Mouse (Mus musculus): ENCODE measurements around the gene Pfdn6. TPM values are rescaled to one million over a fixed set of nuclear protein-coding genes. Genes with fewer than 3 reads are reported as not detected.

Gene Pfdn6
- total and polyA plus RNA-seq, 2 experiments from 2014 or later = 47.9 to 185 TPM

Other genes with a start within 250 kb of the Pfdn6 start
Only the 30 nearest of the 31 such genes appear.
- 90.1 and 100 TPM in 2 replicates for gene March2, start 221.7 kb downstream of the Pfdn6 start, total RNA-seq (2014; rRNA removed)
- gene March2, start 221.7 kb downstream of the Pfdn6 start, polyA plus RNA-seq (2015; fragmentation: Nextera tagmentation; extraction: Ambion mirVana) = 65.2 and 65.9 TPM in 2 replicates
- gene Rab11b, start 179.8 kb downstream of the Pfdn6 start, total RNA-seq (2014; rRNA removed) = 120 and 158 TPM in 2 replicates
- 607 and 619 TPM in 2 replicates for gene Rab11b, start 179.8 kb downstream of the Pfdn6 start, polyA plus RNA-seq (2015; fragmentation: Nextera tagmentation; extraction: Ambion mirVana)
- gene Angptl4, start 158.5 kb downstream of the Pfdn6 start, total RNA-seq (2014; rRNA removed) = 21.4 and 22.5 TPM in 2 replicates
- 27.5 and 33.5 TPM in 2 replicates for gene Angptl4, start 158.5 kb downstream of the Pfdn6 start, polyA plus RNA-seq (2015; fragmentation: Nextera tagmentation; extraction: Ambion mirVana)
- 19.8 and 38.4 TPM in 2 replicates for gene Kank3, start 129.8 kb downstream of the Pfdn6 start, total RNA-seq (2014; rRNA removed)
- gene Kank3, start 129.8 kb downstream of the Pfdn6 start, polyA plus RNA-seq (2015; fragmentation: Nextera tagmentation; extraction: Ambion mirVana) = 46.2 and 50.0 TPM in 2 replicates
- 348 and 379 TPM in 2 replicates for gene Rps28, start 115.8 kb downstream of the Pfdn6 start, total RNA-seq (2014; rRNA removed)
- 513 and 564 TPM in 2 replicates for gene Rps28, start 115.8 kb downstream of the Pfdn6 start, polyA plus RNA-seq (2015; fragmentation: Nextera tagmentation; extraction: Ambion mirVana)
- 211 and 345 TPM in 2 replicates for gene Ndufa7, start 115.8 kb downstream of the Pfdn6 start, total RNA-seq (2014; rRNA removed)
- gene Ndufa7, start 115.8 kb downstream of the Pfdn6 start, polyA plus RNA-seq (2015; fragmentation: Nextera tagmentation; extraction: Ambion mirVana) = 501 and 560 TPM in 2 replicates
- gene Cd320, start 97.3 kb downstream of the Pfdn6 start, total RNA-seq (2014; rRNA removed) = 24.4 and 26.7 TPM in 2 replicates
- 46.8 and 50.0 TPM in 2 replicates for gene Cd320, start 97.3 kb downstream of the Pfdn6 start, polyA plus RNA-seq (2015; fragmentation: Nextera tagmentation; extraction: Ambion mirVana)
- not detected in 2 replicates for gene Gm7029, start 66.5 kb downstream of the Pfdn6 start, total RNA-seq (2014; rRNA removed)
- gene Gm7029, start 66.5 kb downstream of the Pfdn6 start, polyA plus RNA-seq (2015; fragmentation: Nextera tagmentation; extraction: Ambion mirVana) = not detected in 2 replicates
- 4.3 and 5.0 TPM in 2 replicates for gene Kifc1, start 49.7 kb downstream of the Pfdn6 start, total RNA-seq (2014; rRNA removed)
- gene Kifc1, start 49.7 kb downstream of the Pfdn6 start, polyA plus RNA-seq (2015; fragmentation: Nextera tagmentation; extraction: Ambion mirVana) = 1.4 and 2.2 TPM in 2 replicates
- 0.22 and 0.33 TPM in 2 replicates for gene Platr17, start 35.2 kb downstream of the Pfdn6 start, total RNA-seq (2014; rRNA removed)
- 1.4 and 1.5 TPM in 2 replicates for gene Platr17, start 35.2 kb downstream of the Pfdn6 start, polyA plus RNA-seq (2015; fragmentation: Nextera tagmentation; extraction: Ambion mirVana)
- 52.3 and 55.7 TPM in 2 replicates for gene Daxx, start 30.9 kb downstream of the Pfdn6 start, total RNA-seq (2014; rRNA removed)
- 42.9 and 44.3 TPM in 2 replicates for gene Daxx, start 30.9 kb downstream of the Pfdn6 start, polyA plus RNA-seq (2015; fragmentation: Nextera tagmentation; extraction: Ambion mirVana)
- 41.4 and 44.4 TPM in 2 replicates for gene Tapbp, start 24.4 kb downstream of the Pfdn6 start, total RNA-seq (2014; rRNA removed)
- gene Tapbp, start 24.4 kb downstream of the Pfdn6 start, polyA plus RNA-seq (2015; fragmentation: Nextera tagmentation; extraction: Ambion mirVana) = 29.0 and 29.1 TPM in 2 replicates
- 44.3 and 50.9 TPM in 2 replicates for gene Zbtb22, start 24.4 kb downstream of the Pfdn6 start, total RNA-seq (2014; rRNA removed)
- 18.5 and 18.6 TPM in 2 replicates for gene Zbtb22, start 24.4 kb downstream of the Pfdn6 start, polyA plus RNA-seq (2015; fragmentation: Nextera tagmentation; extraction: Ambion mirVana)
- 81.8 and 83.0 TPM in 2 replicates for gene Rgl2, start 10.8 kb downstream of the Pfdn6 start, total RNA-seq (2014; rRNA removed)
- 33.1 and 38.2 TPM in 2 replicates for gene Rgl2, start 10.8 kb downstream of the Pfdn6 start, polyA plus RNA-seq (2015; fragmentation: Nextera tagmentation; extraction: Ambion mirVana)
- gene Wdr46, start 317 bp upstream of the Pfdn6 start, total RNA-seq (2014; rRNA removed) = 14.3 and 15.7 TPM in 2 replicates
- gene Wdr46, start 317 bp upstream of the Pfdn6 start, polyA plus RNA-seq (2015; fragmentation: Nextera tagmentation; extraction: Ambion mirVana) = 14.6 and 17.3 TPM in 2 replicates
- gene B3galt4, start 11.1 kb upstream of the Pfdn6 start, total RNA-seq (2014; rRNA removed) = 8.6 and 14.1 TPM in 2 replicates
- gene B3galt4, start 11.1 kb upstream of the Pfdn6 start, polyA plus RNA-seq (2015; fragmentation: Nextera tagmentation; extraction: Ambion mirVana) = 11.1 and 14.0 TPM in 2 replicates
- 39.5 and 46.1 TPM in 2 replicates for gene Vps52, start 15.5 kb upstream of the Pfdn6 start, total RNA-seq (2014; rRNA removed)
- 65.8 and 68.6 TPM in 2 replicates for gene Vps52, start 15.5 kb upstream of the Pfdn6 start, polyA plus RNA-seq (2015; fragmentation: Nextera tagmentation; extraction: Ambion mirVana)
- 742 and 975 TPM in 2 replicates for gene Rps18, start 15.7 kb upstream of the Pfdn6 start, total RNA-seq (2014; rRNA removed)
- 751 and 769 TPM in 2 replicates for gene Rps18, start 15.7 kb upstream of the Pfdn6 start, polyA plus RNA-seq (2015; fragmentation: Nextera tagmentation; extraction: Ambion mirVana)
- gene H2-K1, start 60.0 kb upstream of the Pfdn6 start, total RNA-seq (2014; rRNA removed) = 19.0 and 21.2 TPM in 2 replicates
- 17.0 and 22.2 TPM in 2 replicates for gene H2-K1, start 60.0 kb upstream of the Pfdn6 start, polyA plus RNA-seq (2015; fragmentation: Nextera tagmentation; extraction: Ambion mirVana)
- gene Ring1, start 84.3 kb upstream of the Pfdn6 start, total RNA-seq (2014; rRNA removed) = 19.5 and 23.4 TPM in 2 replicates
- 17.3 and 19.5 TPM in 2 replicates for gene Ring1, start 84.3 kb upstream of the Pfdn6 start, polyA plus RNA-seq (2015; fragmentation: Nextera tagmentation; extraction: Ambion mirVana)
- gene H2-Ke6, start 87.7 kb upstream of the Pfdn6 start, total RNA-seq (2014; rRNA removed) = 58.4 and 67.6 TPM in 2 replicates
- gene H2-Ke6, start 87.7 kb upstream of the Pfdn6 start, polyA plus RNA-seq (2015; fragmentation: Nextera tagmentation; extraction: Ambion mirVana) = 53.6 and 54.7 TPM in 2 replicates
- 170 and 229 TPM in 2 replicates for gene Slc39a7, start 91.3 kb upstream of the Pfdn6 start, total RNA-seq (2014; rRNA removed)
- 152 and 156 TPM in 2 replicates for gene Slc39a7, start 91.3 kb upstream of the Pfdn6 start, polyA plus RNA-seq (2015; fragmentation: Nextera tagmentation; extraction: Ambion mirVana)
- gene Rxrb, start 91.5 kb upstream of the Pfdn6 start, total RNA-seq (2014; rRNA removed) = 53.6 and 61.2 TPM in 2 replicates
- 52.7 and 53.7 TPM in 2 replicates for gene Rxrb, start 91.5 kb upstream of the Pfdn6 start, polyA plus RNA-seq (2015; fragmentation: Nextera tagmentation; extraction: Ambion mirVana)
- 17.9 and 24.3 TPM in 2 replicates for gene Col11a2, start 99.1 kb upstream of the Pfdn6 start, total RNA-seq (2014; rRNA removed)
- 4.1 and 4.6 TPM in 2 replicates for gene Col11a2, start 99.1 kb upstream of the Pfdn6 start, polyA plus RNA-seq (2015; fragmentation: Nextera tagmentation; extraction: Ambion mirVana)
- not detected in 2 replicates for gene H2-Oa, start 152.0 kb upstream of the Pfdn6 start, total RNA-seq (2014; rRNA removed)
- 0.23 TPM in 1 of 2 replicates, not detected in the other for gene H2-Oa, start 152.0 kb upstream of the Pfdn6 start, polyA plus RNA-seq (2015; fragmentation: Nextera tagmentation; extraction: Ambion mirVana)
- 23.8 and 39.0 TPM in 2 replicates for gene H2-DMa, start 179.2 kb upstream of the Pfdn6 start, total RNA-seq (2014; rRNA removed)
- gene H2-DMa, start 179.2 kb upstream of the Pfdn6 start, polyA plus RNA-seq (2015; fragmentation: Nextera tagmentation; extraction: Ambion mirVana) = 24.8 and 26.1 TPM in 2 replicates
- 219 and 233 TPM in 2 replicates for gene Brd2, start 182.3 kb upstream of the Pfdn6 start, total RNA-seq (2014; rRNA removed)
- 107 and 124 TPM in 2 replicates for gene Brd2, start 182.3 kb upstream of the Pfdn6 start, polyA plus RNA-seq (2015; fragmentation: Nextera tagmentation; extraction: Ambion mirVana)
- gene H2-DMb2, start 203.0 kb upstream of the Pfdn6 start, total RNA-seq (2014; rRNA removed) = 0.16 and 0.47 TPM in 2 replicates
- 1.4 and 1.6 TPM in 2 replicates for gene H2-DMb2, start 203.0 kb upstream of the Pfdn6 start, polyA plus RNA-seq (2015; fragmentation: Nextera tagmentation; extraction: Ambion mirVana)
- gene H2-DMb1, start 212.7 kb upstream of the Pfdn6 start, total RNA-seq (2014; rRNA removed) = 0.47 and 4.7 TPM in 2 replicates
- gene H2-DMb1, start 212.7 kb upstream of the Pfdn6 start, polyA plus RNA-seq (2015; fragmentation: Nextera tagmentation; extraction: Ambion mirVana) = 1.6 and 2.3 TPM in 2 replicates
- gene Tap1, start 247.2 kb upstream of the Pfdn6 start, total RNA-seq (2014; rRNA removed) = 7.1 and 16.5 TPM in 2 replicates
- 7.7 and 8.3 TPM in 2 replicates for gene Tap1, start 247.2 kb upstream of the Pfdn6 start, polyA plus RNA-seq (2015; fragmentation: Nextera tagmentation; extraction: Ambion mirVana)

Data from midbrain, postnatal 0 days (tissue).